Mouse (Mus musculus) small intestine, adult 2 months (tissue): ENCODE measurements around the gene Vps26a.

Source experiments
- CTCF ChIP-seq: fragments of 200-500 bp; IDR thresholded peaks from 2 replicates; pipeline ENCODE4 v1.5.1; 2012; ENCODE audit warnings: low read depth, mild to moderate bottlenecking, control low read depth, inconsistent platforms, low read length, moderate library complexity, mixed read lengths; ENCODE audit not compliant: insufficient replicate concordance, insufficient read length; ENCODE audit errors: extremely low read depth
- POLR2A ChIP-seq: fragments of 200-500 bp; IDR thresholded peaks from 2 replicates; pipeline ENCODE4 v1.6.1; 2012; ENCODE audit warnings: low read depth, mild to moderate bottlenecking, control low read depth, inconsistent platforms, low read length, moderate library complexity

DNA sequence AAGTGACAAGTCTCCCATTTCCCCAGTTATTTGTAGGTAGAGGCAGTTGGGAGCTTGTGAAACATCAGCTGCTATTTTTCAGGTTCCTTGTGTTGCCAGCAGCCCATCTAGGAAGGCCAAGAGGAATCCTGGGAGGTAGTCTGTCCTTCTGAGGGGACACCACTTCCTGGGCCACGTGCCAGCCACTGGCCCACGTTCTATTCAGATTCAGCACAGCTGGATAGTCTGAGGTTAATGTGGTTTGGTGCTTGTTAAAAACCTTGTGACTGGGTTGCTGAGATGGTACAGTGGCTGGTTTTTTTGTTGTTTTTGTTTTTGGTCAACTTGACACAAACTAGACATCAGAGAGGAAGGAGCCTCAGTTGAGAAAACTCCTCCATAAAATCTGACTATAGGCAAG lies 46.2 kb upstream of the Vps26a start:
- no peak for TF ChIP-seq CTCF
- TF ChIP-seq POLR2A: no peak
